Mouse (Mus musculus): ENCODE data around the gene Mybpc1. TPM values are rescaled to one million over a fixed set of nuclear protein-coding genes. Genes with fewer than 3 reads are reported as not detected.
"Not testable (repeated sequence)": the region's sequence is repeated elsewhere in the genome, so short reads cannot be mapped to it uniquely, and the experiment has no call there.

Gene Mybpc1
- total RNA-seq, 2 experiments from 2014 or later: 43.0 to 253 TPM

GRCm38 (mm10) chr10:88492658-88493057 lies 112.3 kb downstream of the Mybpc1 start:
- DNase-seq: no peak

- no peak for DNase-seq
Observed at GRCm38 (mm10) chr10:88491632-88492031, 113.3 kb downstream of the Mybpc1 start.

- no peak for DNase-seq
Observed at GRCm38 (mm10) chr10:88488629-88489028, 116.3 kb downstream of the Mybpc1 start.

- DNase-seq: not testable (repeated sequence)
Observed at GRCm38 (mm10) chr10:88482866-88483265, 122.1 kb downstream of the Mybpc1 start.

Other genes with a start within 250 kb of the Mybpc1 start
- gene Dram1, start 226.1 kb downstream of the Mybpc1 start, total RNA-seq (2021): 1 to 10 TPM; 5.0 to 6.5 TPM
- 10 to 100 TPM; 20.0 to 33.8 TPM for gene Gnptab, start 226.0 kb downstream of the Mybpc1 start, total RNA-seq (2021)
- gene Sycp3, start 145.6 kb downstream of the Mybpc1 start, total RNA-seq (2021): 1 to 10 TPM in 1 of 2 experiments, under 1 TPM in 1; 0.82 to 1.7 TPM
- 100 to 1,000 TPM; 225 to 228 TPM for gene Chpt1, start 101.1 kb downstream of the Mybpc1 start, total RNA-seq (2021)
- gene Spic, start 79.9 kb upstream of the Mybpc1 start, total RNA-seq (2021): 1 to 10 TPM; 1.9 to 3.6 TPM
- gene Arl1, start 125.7 kb upstream of the Mybpc1 start, total RNA-seq (2021): 10 to 100 TPM; 94.6 to 96.3 TPM
- 10 to 100 TPM; 20.8 to 25.7 TPM for gene Utp20, start 221.7 kb upstream of the Mybpc1 start, total RNA-seq (2021)